Mouse (Mus musculus) E14TG2a.4 (cell line): Measurements from ENCODE around the gene Rere.

ENCODE experiments used
- CTCF ChIP-seq: conservative IDR thresholded peaks from 2 replicates; pipeline ENCODE4 v1.5.1; 2014; ENCODE audit warnings: low read length
- POU5F1 ChIP-seq: IDR thresholded peaks from 2 replicates; pipeline ENCODE4 v1.6.1; 2014; ENCODE audit warnings: low read length, borderline replicate concordance

- TF ChIP-seq CTCF (no peak), POU5F1 (no peak)
Observed at GRCm38 (mm10) chr4:150426098-150426879, 144.8 kb downstream of the Rere start.
